Mouse (Mus musculus): Measurements from ENCODE around the gene Psenen.

Gene Psenen

DNA sequence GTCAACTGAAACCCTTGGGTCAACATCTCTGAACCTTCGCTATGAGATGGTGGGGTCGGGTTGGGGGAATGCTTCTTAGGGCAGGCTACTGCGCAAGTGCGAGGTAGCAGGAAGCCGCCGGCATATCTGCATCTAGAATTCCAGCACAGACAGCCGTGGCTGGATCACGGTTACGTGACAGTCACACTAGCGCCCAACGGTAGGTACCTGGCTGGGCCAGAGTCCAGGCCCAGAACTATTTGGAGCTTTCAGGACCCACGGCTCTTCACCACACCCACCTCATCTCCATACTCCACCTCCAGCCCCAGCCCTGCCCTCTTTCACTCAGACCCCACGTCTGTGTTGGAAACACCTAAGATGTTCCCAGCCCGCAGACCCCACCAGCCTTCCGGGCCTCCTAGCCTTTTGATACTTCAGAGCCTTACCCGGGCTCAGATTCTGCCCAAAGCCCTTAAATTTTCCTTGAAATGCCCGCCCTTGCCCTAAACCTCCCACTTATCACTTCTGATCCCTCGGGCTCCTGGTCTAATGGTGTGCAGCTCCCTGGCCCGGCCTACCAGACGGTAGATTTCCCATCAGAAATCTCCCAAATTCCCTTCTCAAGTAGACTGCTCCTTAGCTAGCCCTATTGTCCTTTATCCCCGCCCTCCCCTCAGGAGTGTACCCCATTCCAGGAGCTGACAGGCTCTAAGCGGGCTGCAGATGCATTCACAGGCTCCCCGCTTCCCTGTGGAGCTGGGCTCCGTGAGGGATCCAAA lies 48.2 kb downstream of the Psenen start:
- DNase-seq (ENCODE audit: extremely low spot score), result no peak
